Mouse (Mus musculus) mature B cell (primary cell): Measurements from ENCODE around the gene Smim17.
"Not testable (repeated sequence)": the region's sequence is repeated elsewhere in the genome, so short reads cannot be mapped to it uniquely, and the experiment has no call there.

ENCODE experiments used
- in situ Hi-C: fragments of 300-500 bp; cut with MboI; formaldehyde crosslinking; loops from 2 replicates; pipeline ENCODE4 v1.14.3; 2019

Smim17 gene

GRCm38 (mm10) chr7:6414626-6415441, 16.3 kb downstream of the Smim17 start:
- in situ Hi-C loops = no loop called here

- in situ Hi-C loops = no loop called here
These were observed 16.9 kb downstream of the Smim17 start for GRCm38 (mm10) chr7:6415442-6415787.

GRCm38 (mm10) chr7:6419894-6420293, 21.4 kb downstream of the Smim17 start:
- in situ Hi-C loops = no loop called here

GRCm38 (mm10) chr7:6429381-6429780, 30.9 kb downstream of the Smim17 start:
- in situ Hi-C loops = no loop called here

DNA sequence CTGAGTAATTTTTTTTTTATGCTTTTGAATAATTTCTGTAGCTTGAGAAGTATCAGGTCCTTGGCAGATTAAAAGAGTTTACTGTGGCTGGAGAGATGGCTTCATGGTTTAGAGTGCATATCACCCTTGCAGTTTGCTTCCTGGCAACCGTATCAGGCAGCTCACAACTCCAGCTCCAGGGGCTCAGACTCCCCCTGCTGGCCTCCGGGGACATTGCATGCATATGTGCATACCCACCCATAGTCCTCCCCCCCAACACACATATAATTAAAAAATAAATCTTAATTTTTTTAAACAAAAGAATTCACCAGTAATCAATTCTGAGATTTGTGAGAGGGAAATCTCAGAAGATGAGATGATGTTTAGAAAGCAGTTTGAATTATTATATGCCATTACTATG, 31.8 kb downstream of the Smim17 start:
- in situ Hi-C loops = no loop called here

DNA sequence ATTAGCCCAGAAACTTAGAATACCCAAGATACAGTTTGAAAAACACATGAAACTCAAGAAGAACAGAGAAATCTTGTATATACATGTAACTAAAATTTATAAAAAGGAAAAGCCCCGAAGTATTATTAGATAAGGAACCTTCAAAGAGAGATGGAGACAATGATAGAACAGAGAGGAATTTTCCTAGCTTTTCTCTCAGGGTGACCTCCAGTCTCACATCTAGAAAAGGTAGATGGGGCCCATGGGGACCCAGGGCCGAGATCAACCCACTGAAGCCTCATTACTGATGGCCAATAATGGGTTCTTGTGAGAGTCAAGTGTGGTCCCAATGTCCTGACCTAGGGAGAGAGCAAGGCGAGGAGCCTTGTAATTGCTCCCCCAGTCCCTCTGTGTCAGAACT, 39.9 kb downstream of the Smim17 start, which contains the start of gene Olfr1344:
TSS of gene Olfr1344 (plus strand) at position 301 of the 400 bp plus-strand sequence.
- in situ Hi-C loops = no loop called here

- in situ Hi-C loops = no loop called here
These were observed 42.7 kb downstream of the Smim17 start for GRCm38 (mm10) chr7:6441173-6441572.

- in situ Hi-C loops = no loop called here
These were observed 49.3 kb downstream of the Smim17 start for GRCm38 (mm10) chr7:6447771-6448170.

DNA sequence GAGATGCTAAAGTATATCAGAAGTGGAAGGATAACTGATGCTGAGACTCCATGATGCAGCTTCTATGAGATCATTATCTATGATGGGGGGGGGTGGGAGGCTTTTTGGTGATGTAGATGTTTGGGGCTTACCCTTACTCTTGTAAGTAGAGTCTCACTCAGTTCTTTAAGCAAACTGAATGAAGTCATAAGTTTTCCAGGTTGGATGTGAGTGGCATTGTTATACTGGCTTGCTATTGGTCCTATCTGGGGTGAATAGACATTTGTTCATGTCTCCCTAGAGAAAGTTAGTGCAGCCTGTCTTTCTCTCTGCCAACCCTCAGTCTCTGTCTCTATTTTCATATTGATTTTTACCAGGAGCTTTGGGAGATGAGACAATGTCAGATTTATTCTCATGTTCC, 57.4 kb downstream of the Smim17 start, which contains the start of gene Olfr1336:
TSS of gene Olfr1336 (plus strand) at position 301 of the 400 bp plus-strand sequence.
- in situ Hi-C loops = no loop called here

GRCm38 (mm10) chr7:6456399-6456798, 57.9 kb downstream of the Smim17 start:
- in situ Hi-C loops = no loop called here

DNA sequence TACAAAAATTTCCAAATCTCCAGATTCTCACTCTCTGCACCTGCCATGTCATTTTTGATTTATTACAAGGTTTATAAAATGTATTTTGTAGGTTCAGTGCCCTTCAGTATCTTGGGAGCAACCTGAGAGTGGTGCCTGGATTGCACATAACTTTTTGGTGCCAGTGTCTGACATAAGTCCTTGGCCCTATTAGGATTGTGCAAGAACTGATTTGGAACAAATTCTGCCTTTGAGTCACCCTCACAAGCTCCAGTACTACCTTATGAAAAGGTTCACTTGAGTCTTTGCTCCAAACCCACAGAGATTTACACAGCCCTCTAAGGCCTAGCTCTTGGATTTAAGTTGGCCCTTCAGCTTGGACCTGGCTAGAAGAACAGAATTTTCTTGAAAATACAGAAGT, 68.4 kb downstream of the Smim17 start, which contains the start of gene Olfr1346:
TSS of gene Olfr1346 (plus strand) at position 151 of the 400 bp plus-strand sequence.
- in situ Hi-C loops = no loop called here

DNA sequence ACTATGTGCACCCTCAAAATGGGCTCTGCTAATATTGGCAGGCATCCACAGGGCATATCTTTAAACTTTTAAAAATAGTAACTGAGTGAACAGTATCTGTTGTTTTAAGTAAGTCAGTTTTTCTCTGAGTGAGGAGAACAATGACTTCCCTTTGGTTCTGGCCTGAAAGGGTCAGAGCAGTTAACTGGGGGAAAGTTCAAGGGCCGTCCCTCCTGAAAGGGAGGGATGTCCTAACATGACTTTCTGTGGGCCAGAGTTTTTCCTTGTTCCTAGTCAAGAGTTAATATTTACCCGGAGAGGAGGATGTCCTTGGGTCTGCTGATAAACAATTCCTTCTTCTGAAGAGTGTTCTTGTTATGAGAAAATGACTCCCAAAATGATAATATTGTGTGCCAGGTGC, 79.1 kb downstream of the Smim17 start:
- in situ Hi-C loops = not testable (repeated sequence)
